Mouse (Mus musculus) heart, embryonic 13.5 days (tissue): ENCODE results near the gene Lhfpl3. TPM values are rescaled to one million over a fixed set of nuclear protein-coding genes. Genes with fewer than 3 reads are reported as not detected.

Experiments used
- ATAC-seq: fragments of 200-750 bp; cut with Nextera tagmentation; 2 replicates; pipeline ENCODE4 v1.8.0; 2017; ENCODE audit warnings: moderate TSS enrichment; ENCODE audit not compliant: insufficient number of reproducible peaks, low FRiP score, low TSS enrichment; ENCODE audit errors: extremely low read depth
- H3K27ac ChIP-seq: fragments of 300-500 bp; sonication (generic); replicated peaks from 2 replicates; pipeline ENCODE4 v1.5.1; 2015; ENCODE audit warnings: moderate library complexity, mild to moderate bottlenecking, inconsistent platforms
- H3K27me3 ChIP-seq: fragments of 300-500 bp; sonication (generic); replicated peaks from 2 replicates; pipeline ENCODE4 v1.6.1; 2015; ENCODE audit warnings: mild to moderate bottlenecking, inconsistent platforms
- H3K36me3 ChIP-seq: fragments of 300-500 bp; sonication (generic); 2 replicates; pipeline ENCODE4 v1.6.1; 2015; ENCODE audit warnings: mild to moderate bottlenecking, inconsistent platforms
- H3K4me1 ChIP-seq: fragments of 300-500 bp; sonication (generic); 2 replicates; pipeline ENCODE4 v1.6.1; 2015; ENCODE audit warnings: inconsistent platforms
- H3K4me2 ChIP-seq: fragments of 300-500 bp; sonication (generic); 2 replicates; pipeline ENCODE4 v1.6.1; 2015; ENCODE audit warnings: inconsistent platforms, mild to moderate bottlenecking, moderate library complexity
- H3K4me3 ChIP-seq: fragments of 300-500 bp; sonication (generic); 2 replicates; pipeline ENCODE4 v1.5.1; 2015; ENCODE audit warnings: moderate library complexity, mild to moderate bottlenecking, inconsistent platforms
- H3K9ac ChIP-seq: fragments of 300-500 bp; sonication (generic); 2 replicates; pipeline ENCODE4 v1.6.1; 2015; ENCODE audit warnings: inconsistent platforms, mild to moderate bottlenecking, moderate library complexity
- H3K9me3 ChIP-seq: fragments of 300-500 bp; sonication (generic); 2 replicates; pipeline ENCODE4 v1.6.1; 2016; ENCODE audit warnings: inconsistent platforms
- WGBS: fragments of 180-500 bp; shearing (Covaris S2); methylation state at CpG from one replicate; pipeline ENCODE4 v1.1.7; 2015; ENCODE audit warnings: mixed read lengths; 5-methylcytosine and 5-hydroxymethylcytosine counted together
- polyA plus RNA-seq: library from polyadenylated mRNA; unstranded; fragments of >200 nt; fragmentation: Nextera tagmentation; extraction: Ambion mirVana; gene quantifications from 2 replicates; pipeline ENCODE4 v1.2.1, GENCODE M21; 2015

Lhfpl3 gene
- polyA plus RNA-seq, 1 experiment from 2014 or later, result 0.15 TPM

DNA sequence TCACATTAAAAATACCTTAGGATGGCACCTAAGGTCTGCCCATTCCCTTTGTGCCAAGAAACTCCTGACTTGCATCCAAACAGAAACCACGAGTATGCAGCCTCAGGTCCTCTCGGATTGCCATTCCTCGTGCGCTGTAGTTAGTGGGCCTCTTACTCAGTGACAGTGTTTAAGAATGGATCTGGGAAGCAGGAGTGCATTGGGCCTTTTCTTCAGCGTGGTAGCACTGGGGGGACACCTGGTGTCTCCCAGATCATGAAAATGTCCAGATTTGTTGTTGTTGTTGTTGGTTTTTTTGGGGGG is 289.8 kb downstream of the Lhfpl3 start:
- ATAC-seq, result no peak
- H3K9ac ChIP-seq, result no peak overlapping the region
- no peak overlapping the region for H3K27ac ChIP-seq
- no peaks in the 10 kb centered on the region for H3K27me3 ChIP-seq
- H3K4me2 ChIP-seq, result no peak overlapping the region
- H3K4me3 ChIP-seq, result no peak overlapping the region
- no peaks in the 10 kb centered on the region for H3K36me3 ChIP-seq
- 66% methylated on average over 5 of the region's 5 CpGs for WGBS
- H3K4me1 ChIP-seq, result no peaks in the 10 kb centered on the region
- H3K9me3 ChIP-seq, result no peaks in the 10 kb centered on the region

DNA sequence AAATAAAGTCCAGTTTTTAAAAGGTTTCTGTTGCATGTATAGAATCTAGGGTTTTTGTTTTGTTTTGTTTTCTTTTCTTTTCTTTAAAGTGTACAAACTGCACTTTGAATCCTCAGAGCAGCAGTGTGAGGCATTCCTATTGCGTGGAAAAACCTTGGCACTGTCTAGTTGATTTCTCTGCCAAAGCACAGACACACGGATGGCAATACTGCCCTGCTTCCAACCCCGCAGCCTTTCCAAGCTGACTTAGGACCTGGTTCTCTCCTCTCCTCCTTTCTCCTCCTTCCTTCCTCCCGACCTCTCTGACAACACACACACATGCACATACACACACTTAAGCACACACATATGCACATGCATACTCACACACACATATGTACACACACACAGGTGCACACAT is 294.6 kb downstream of the Lhfpl3 start:
- H3K4me2 ChIP-seq, result no peak overlapping the region
- H3K4me1 ChIP-seq, result no peaks in the 10 kb centered on the region
- WGBS, result 67% methylated on average over 4 of the region's 4 CpGs
- no peak overlapping the region for H3K27ac ChIP-seq
- ATAC-seq, result no peak
- no peaks in the 10 kb centered on the region for H3K9me3 ChIP-seq
- no peak overlapping the region for H3K4me3 ChIP-seq
- H3K27me3 ChIP-seq, result no peaks in the 10 kb centered on the region
- no peak overlapping the region for H3K9ac ChIP-seq
- H3K36me3 ChIP-seq, result no peaks in the 10 kb centered on the region

DNA sequence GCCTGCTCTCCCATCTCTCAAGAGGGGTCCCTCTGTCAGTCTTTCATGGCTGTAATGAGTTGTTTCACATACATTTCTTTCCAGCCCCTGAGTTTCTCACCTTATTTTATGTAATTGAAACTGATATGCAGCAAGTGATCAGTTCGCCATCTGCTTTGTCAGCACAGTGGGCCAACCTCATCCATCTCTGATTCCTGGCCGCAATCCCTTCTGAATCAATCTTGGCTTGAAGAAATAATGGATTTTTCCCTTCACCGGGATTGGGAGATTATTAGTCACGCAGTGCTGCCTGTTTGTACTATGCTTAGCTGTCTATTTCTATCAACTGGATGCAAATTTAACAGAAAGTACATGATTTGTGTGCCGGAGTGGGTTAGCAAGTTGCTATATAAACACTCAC is 297.0 kb downstream of the Lhfpl3 start:
- WGBS, result 84% methylated on average over 5 of the region's 5 CpGs
- Histone ChIP-seq H3K27ac (no peak overlapping the region), H3K36me3 (no peaks in the 10 kb centered on the region)

DNA sequence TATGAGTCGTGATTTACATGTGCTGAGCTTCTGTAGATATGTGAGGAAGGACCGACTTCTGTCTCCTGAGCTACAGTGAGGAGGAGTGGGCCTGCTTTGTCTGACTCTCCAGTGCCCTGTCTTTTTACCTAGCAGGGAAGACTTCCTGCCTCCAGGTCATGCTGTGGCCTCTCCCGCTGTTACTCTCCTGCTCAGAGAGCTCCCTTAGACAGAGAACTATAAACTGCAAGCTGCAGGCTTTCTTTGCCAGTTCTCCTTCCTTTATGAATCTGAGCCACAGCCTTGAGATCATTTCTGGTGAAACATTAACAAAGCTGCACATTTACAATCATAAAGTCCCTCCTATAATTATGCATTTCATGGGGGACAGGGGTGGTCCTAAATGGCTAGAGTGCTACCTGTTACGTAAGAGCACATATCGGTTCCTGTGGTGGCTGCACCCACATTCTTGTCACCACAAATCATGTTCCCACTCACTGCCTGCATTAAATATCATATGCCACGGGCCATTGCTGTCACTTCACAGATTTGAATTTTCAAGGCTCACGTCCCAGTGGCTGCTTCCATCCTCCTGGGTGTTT is 303.3 kb downstream of the Lhfpl3 start:
- Histone ChIP-seq H3K9ac (no peak overlapping the region), H3K36me3 (no peaks in the 10 kb centered on the region), H3K9me3 (no peaks in the 10 kb centered on the region), H3K4me3 (no peak overlapping the region), H3K27me3 (no peaks in the 10 kb centered on the region), H3K4me1 (no peaks in the 10 kb centered on the region), H3K4me2 (no peak overlapping the region), H3K27ac (no peak overlapping the region)
- no peak for ATAC-seq
- 61% methylated on average over 7 of the region's 7 CpGs for WGBS

More for the DNA sequence above, 297.0 kb downstream of the Lhfpl3 start:
- Histone ChIP-seq H3K4me3 (no peak overlapping the region), H3K4me2 (no peak overlapping the region), H3K27me3 (no peaks in the 10 kb centered on the region), H3K9ac (no peak overlapping the region), H3K4me1 (no peaks in the 10 kb centered on the region), H3K9me3 (no peaks in the 10 kb centered on the region)
- ATAC-seq, result no peak

DNA sequence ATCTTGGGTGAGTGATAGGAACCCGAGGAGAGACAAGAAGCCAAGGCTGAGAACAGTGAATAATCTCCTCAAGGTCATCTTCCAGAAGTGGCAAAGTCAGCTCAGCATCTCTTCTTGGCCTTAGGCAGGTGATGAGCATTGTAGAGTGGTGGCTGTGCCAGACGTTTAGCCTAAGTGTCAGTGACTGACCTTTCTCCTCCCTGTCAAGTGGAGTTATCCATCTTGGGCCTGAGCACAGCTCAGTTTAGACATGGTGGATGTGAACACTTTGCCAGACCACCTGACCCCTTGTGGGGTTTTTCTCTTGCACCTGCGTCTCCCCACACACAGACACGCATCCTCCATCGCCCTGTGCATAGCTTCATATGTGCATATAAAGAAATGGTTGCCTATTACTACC is 305.6 kb downstream of the Lhfpl3 start:
- no peak overlapping the region for H3K27ac ChIP-seq
- no peak overlapping the region for H3K9ac ChIP-seq
- H3K9me3 ChIP-seq, result no peaks in the 10 kb centered on the region
- WGBS, result 65% methylated on average over 5 of the region's 5 CpGs
- no peaks in the 10 kb centered on the region for H3K4me1 ChIP-seq
- no peaks in the 10 kb centered on the region for H3K27me3 ChIP-seq
- H3K36me3 ChIP-seq, result no peaks in the 10 kb centered on the region
- ATAC-seq, result no peak
- H3K4me2 ChIP-seq, result no peak overlapping the region
- H3K4me3 ChIP-seq, result no peak overlapping the region

DNA sequence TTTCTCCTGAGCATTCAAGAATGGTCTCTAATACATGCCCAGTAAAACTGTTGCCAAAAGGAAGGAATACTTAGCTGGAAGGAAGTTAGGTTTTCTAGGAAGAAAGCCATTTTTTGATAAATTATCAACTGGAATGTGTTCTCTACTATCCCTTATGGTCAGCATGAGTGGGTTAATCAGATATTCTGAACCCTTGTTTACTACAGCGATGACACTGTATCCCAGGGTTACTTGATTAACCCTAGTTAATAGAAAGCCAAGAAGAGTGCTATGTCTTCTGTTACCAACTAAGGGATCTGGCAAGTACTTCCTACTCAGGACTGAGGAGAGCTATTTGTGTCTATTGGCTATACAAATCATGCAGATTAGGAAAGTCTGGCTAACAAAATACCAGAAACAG is 349.0 kb downstream of the Lhfpl3 start:
- Histone ChIP-seq H3K9me3 (no peaks in the 10 kb centered on the region), H3K36me3 (no peaks in the 10 kb centered on the region), H3K4me2 (no peak overlapping the region), H3K27me3 (no peaks in the 10 kb centered on the region), H3K27ac (no peak overlapping the region), H3K4me3 (no peak overlapping the region), H3K4me1 (no peaks in the 10 kb centered on the region), H3K9ac (no peak overlapping the region)
- ATAC-seq, result no peak
- WGBS, result 74% methylated on average over 1 of the region's 1 CpGs

DNA sequence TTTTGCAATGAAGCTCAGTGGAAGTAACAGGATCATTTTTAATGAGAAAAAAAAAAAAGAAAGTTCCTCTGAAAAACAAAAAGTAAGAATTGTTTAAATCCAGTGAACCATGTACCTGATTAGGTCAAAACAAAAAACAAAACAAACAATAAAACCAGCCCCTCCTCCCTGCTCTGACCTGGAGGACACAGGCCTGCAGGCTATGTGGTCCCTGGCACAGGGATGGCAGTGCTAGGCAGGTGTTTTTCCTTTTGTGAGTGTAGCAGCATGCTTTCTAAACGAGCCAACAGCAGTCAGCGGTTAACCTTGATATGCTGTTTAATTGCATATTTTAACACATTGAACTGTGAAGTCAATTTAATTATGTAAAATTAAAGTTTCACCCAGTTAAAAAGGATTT is 360.7 kb downstream of the Lhfpl3 start:
- Histone ChIP-seq H3K36me3 (no peaks in the 10 kb centered on the region), H3K4me3 (no peak overlapping the region), H3K9me3 (no peaks in the 10 kb centered on the region), H3K27me3 (0 out of 2 replicates have a peak, but pooled peaks cover 7% of the 10 kb centered on the region), H3K4me1 (no peaks in the 10 kb centered on the region), H3K27ac (no peak overlapping the region), H3K9ac (no peak overlapping the region), H3K4me2 (no peak overlapping the region)
- 53% methylated on average over 2 of the region's 2 CpGs for WGBS
- no peak for ATAC-seq

DNA sequence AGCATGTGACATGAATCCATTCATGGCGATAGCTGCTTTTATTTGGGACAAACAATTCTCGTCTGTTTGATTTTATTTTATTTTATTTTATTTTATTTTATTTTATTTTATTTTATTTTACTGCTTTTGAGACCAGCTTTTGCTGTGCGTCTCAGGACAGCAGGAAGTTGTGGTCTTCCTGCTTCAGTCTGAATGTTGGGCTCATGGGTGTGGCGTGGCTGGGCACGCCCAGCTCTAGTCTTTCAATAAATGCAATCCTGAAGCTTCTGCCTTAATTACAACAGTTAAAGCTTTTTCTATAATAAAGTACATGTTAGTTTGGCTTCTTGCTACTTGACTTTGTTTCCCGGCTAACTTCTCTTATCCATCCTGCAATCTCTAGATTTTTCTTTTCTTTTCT is 365.4 kb downstream of the Lhfpl3 start:
- Histone ChIP-seq H3K27ac (no peak overlapping the region), H3K9me3 (no peaks in the 10 kb centered on the region), H3K4me1 (no peaks in the 10 kb centered on the region), H3K4me3 (no peak overlapping the region), H3K4me2 (no peak overlapping the region), H3K36me3 (no peaks in the 10 kb centered on the region), H3K27me3 (0 out of 2 replicates have a peak, but pooled peaks cover 7% of the 10 kb centered on the region), H3K9ac (no peak overlapping the region)
- 77% methylated on average over 6 of the region's 6 CpGs for WGBS
- ATAC-seq, result no peak

DNA sequence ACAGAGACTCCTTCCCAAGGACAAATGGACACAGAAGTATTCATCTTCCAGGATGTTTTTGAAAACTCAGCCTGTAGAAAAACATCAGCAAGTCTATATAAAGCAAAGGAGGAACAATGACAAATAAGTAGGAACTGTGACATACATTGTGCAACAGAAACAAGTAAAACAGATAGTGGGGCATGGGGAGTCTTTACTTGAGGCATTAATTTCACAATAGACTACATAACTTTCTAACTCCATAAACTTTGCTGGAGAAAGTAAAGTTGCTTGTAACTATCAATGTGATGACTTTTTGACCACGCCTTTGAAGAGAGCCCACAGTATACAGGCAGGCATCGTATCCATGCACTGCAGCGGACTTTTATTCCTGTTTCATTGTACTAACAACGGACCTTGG is 368.4 kb downstream of the Lhfpl3 start:
- Histone ChIP-seq H3K9ac (no peak overlapping the region), H3K4me3 (no peak overlapping the region), H3K27ac (no peak overlapping the region), H3K27me3 (0 out of 2 replicates have a peak, but pooled peaks cover 2% of the 10 kb centered on the region), H3K4me1 (no peaks in the 10 kb centered on the region), H3K9me3 (no peaks in the 10 kb centered on the region), H3K4me2 (no peak overlapping the region), H3K36me3 (no peaks in the 10 kb centered on the region)
- no peak for ATAC-seq
- WGBS, result 81% methylated on average over 4 of the region's 4 CpGs

DNA sequence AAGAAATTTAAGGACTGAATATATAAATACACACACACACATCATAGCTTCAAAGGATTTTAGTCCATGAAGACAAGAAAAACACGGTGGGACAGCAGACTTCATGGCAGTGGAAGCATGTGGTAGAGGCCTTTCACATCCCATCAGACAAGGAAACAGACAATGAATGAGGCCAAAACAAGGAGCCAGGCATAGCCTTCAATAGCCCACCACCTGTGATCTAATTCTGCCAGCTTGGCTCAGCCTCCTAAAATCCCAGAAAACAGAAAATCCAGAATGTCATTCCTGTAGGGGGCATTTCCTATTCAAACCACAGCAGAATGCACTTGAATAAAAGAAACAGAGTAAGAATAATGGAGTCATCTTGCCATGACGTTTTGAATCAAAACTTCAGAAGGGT is 381.0 kb downstream of the Lhfpl3 start:
- Histone ChIP-seq H3K27ac (no peak overlapping the region), H3K9me3 (no peaks in the 10 kb centered on the region), H3K4me3 (no peak overlapping the region), H3K27me3 (no peaks in the 10 kb centered on the region), H3K9ac (no peak overlapping the region), H3K4me1 (no peaks in the 10 kb centered on the region), H3K4me2 (no peak overlapping the region), H3K36me3 (no peaks in the 10 kb centered on the region)
- 69% methylated on average over 2 of the region's 2 CpGs for WGBS
- ATAC-seq, result no peak

DNA sequence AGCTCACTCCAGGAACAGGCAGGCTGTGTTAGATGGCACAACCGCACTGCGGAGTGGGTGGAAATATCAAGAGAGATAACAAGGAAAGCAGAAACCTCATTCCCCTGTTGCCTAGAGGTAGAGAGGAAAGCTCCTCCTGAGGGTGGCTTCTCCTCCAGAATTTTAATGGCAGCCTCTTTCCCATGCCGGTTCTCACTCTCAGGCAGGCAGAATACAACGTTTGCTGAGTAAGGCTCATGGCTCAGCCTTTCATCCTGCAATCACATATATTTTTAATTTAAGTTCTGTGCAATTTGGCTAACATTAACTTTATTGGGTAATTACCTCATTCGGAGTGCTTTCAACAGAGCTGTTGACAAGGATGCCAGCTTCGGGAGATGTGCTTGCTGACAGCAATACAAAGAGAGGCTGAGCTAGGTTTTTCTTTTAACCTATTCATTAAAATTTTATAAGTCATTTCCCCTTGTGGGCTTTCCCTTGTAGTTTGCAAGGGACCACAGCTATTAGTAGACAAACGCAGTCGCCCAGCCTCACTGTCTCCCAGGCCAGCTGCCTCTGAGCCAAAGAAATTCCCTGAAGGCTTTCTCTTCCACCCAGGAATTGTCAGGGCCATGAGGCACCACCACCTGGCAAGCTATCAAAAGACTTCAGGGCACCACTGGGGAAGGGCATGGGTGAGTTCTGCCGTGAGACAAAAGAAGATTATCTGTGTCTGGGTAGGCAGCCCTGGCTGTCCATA is 394.5 kb downstream of the Lhfpl3 start:
- Histone ChIP-seq H3K27ac (no peak overlapping the region), H3K9me3 (peaks cover 4% of the 10 kb centered on the region; the same call in 1 of the 2 replicates), H3K9ac (no peak overlapping the region), H3K4me2 (no peak overlapping the region), H3K27me3 (no peaks in the 10 kb centered on the region), H3K36me3 (no peaks in the 10 kb centered on the region), H3K4me3 (no peak overlapping the region), H3K4me1 (no peaks in the 10 kb centered on the region)
- ATAC-seq, result no peak
- WGBS, result 73% methylated on average over 9 of the region's 9 CpGs

DNA sequence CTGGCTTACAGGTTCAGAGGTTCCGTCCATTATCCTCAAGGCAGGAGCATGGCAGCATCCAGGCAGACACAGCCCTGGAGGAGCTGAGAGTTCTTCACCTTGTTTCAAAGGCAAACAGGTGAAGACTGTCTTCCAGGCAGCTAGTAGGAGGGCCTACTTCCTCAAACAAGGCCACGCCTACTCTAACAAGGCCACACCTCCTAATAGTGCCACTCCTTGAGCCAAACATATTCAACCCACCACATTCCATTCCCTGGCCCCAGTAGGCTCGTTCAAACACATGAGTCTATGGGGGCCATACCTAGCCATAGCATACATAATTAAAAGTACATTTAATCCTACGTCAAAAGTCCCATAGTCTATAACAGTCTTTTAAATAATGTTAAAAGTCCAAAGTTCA is 407.4 kb downstream of the Lhfpl3 start:
- Histone ChIP-seq H3K27me3 (no peaks in the 10 kb centered on the region), H3K4me2 (no peak overlapping the region), H3K9ac (no peak overlapping the region), H3K4me1 (no peaks in the 10 kb centered on the region), H3K4me3 (no peak overlapping the region), H3K36me3 (no peaks in the 10 kb centered on the region), H3K27ac (no peak overlapping the region), H3K9me3 (peaks cover 4% of the 10 kb centered on the region; the same call in 1 of the 2 replicates)
- no peak for ATAC-seq
- WGBS, result 71% methylated on average over 4 of the region's 4 CpGs
